Mouse (Mus musculus): ENCODE results near the gene Hist1h4d.
A peak's percentile ranks its signal among the peaks of the same experiment; 100 is the strongest.

DNA sequence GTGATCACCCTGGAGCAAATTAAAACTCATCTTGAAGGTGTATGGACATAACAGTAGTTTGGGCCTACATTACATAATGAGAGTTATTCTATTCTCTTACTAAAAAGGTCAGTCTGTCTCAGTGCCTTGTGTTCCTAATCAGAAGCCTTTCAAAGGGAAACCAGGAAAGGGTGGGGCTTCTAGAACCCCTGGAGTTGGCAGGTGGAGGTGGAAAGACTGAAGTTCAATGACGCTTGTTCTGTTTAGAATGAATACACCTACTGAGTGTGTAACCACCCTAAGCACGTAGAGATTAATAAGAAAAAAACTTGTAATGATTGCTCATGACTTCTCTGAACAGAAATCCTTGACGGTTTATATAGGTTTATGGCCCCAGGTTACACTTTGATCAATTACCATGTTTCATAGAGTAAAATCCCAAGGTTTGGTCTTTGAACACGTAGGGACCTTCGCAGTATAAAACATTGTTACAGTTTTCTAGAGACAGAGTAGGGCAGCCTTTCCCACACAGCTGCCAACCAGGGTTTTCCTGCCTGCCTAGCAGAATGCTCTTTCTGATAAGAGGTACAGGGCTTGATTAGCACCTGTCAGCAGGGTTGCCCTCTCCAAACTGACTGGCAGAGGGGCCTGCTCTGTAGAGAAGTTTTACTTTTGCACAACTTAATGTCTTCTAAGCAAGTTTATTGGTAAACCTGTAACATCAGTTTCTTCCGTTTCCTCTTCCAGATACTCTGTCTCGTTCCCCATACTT is 14.4 kb downstream of the Hist1h4d start:
- TF ChIP-seq CTCF (IDR thresholded peaks at IDR 0.05; ENCODE audit: low read depth) (no peak), EP300 (IDR thresholded peaks at IDR 0.05; ENCODE audit: low read depth) (peak; percentile 87)

All from liver, embryonic 14.5 days (tissue).